Mouse (Mus musculus) left cerebral cortex, postnatal 36 days (tissue): ENCODE measurements at regions not wholly inside any gene's neighbourhood (a gene's known extent, or its start where the extent isn't known, plus 50 kb on each side); places are given as distances from the start of the nearest gene placed in this dataset.
A peak's percentile ranks its signal among the peaks of the same experiment; 100 is the strongest.
"Not testable (repeated sequence)": the region's sequence is repeated elsewhere in the genome, so short reads cannot be mapped to it uniquely, and the experiment has no call there.

Experiments used
- DNase-seq, 2 experiments: peaks; one replicate each; pipeline ENCODE4 v3.0.0; 2021 to 2022; ENCODE audit warnings: low spot score in 2 of 2, mixed read lengths in 1 of 2
- intact Hi-C: fragments of 180-260 bp; cut with DNase I; formaldehyde crosslinking; loops from one replicate; pipeline ENCODE4 v1.15.1; 2025

DNA sequence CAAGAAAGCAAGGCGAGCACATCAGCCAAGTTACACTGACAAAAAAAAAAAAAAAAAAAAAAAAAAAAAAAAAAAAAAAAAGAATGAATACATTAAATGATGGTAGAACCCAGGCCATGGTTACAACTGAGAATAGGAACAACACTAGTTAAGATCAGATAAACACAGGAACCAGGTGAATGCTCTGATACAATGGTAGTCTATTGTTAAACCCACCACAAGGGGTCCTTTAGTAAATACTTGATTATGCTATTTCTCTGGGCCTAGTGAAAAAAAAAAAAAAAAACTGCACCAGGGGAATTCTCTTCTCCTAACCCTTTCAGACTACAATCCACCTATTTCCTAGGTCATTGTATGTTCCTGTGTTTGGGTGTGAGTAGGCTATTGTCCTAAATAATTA is 2289.7 kb downstream of the Cntnap5b start:
- intact Hi-C loops = no loop called here
- no peak for DNase-seq

DNA sequence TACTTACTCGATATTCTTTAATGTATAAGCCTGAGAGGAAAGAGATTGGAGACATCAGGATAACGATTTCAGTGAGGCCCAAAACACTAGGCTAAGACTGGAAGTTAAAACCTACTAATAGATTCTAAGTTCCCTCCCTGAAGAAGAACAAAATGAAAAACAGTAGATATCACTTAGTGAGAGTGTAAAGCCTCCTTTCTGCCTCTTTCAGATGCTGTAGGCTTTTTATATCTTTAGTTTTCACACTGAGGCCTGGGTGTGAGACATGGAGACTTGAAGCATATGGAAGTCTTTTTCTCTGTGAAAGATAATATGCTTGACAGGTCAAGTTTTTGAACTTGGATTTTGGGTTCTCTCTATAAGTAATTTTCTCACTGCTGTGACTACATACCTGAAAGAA is 2333.1 kb downstream of the Cntnap5b start:
- DNase-seq = no peak
- intact Hi-C loops = no loop called here

DNA sequence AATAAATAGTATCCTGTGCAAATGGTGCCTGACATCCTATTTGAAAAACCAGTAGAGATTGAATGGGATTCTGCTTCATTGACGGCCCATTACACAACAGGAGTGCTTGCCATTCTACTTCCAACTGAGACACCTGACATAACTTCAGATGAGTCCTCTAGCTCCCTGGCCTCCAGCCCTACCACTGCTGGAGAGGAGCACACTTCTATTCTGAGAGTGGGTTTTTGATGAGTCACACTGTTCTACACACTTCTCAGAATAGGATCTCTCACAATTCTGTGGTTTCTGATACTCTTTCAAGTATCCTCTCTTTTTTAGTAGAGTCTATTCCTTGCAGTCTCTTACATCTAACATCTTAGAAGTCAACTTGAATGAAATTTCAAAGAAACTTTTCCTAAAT is 2366.5 kb downstream of the Cntnap5b start:
- peak; percentile 4 to 5 for DNase-seq

DNA sequence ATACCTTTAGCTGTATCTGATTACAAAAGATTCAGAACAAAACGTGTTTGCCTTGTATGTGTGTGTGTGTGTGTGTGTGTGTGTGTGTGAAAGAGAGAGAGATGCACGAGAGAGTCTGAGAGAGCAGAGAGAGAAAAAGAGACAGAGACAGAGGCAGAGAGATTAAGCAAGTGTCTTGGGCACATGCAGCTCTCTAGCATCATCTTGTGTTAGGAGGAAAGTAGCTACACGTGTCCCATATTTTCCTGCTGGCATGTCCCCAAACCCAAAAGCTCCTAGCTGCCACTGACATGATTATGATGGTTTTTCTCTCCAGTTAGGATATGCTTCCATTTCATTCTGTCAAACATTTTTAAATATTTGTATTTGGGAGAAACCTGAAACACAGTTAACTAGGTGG is 2373.8 kb downstream of the Cntnap5b start:
- intact Hi-C loops = no loop called here
- peak in 1 of 2 experiments; percentile 2 for DNase-seq

More for the DNA sequence above, 2366.5 kb downstream of the Cntnap5b start:
- intact Hi-C loops = no loop called here

DNA sequence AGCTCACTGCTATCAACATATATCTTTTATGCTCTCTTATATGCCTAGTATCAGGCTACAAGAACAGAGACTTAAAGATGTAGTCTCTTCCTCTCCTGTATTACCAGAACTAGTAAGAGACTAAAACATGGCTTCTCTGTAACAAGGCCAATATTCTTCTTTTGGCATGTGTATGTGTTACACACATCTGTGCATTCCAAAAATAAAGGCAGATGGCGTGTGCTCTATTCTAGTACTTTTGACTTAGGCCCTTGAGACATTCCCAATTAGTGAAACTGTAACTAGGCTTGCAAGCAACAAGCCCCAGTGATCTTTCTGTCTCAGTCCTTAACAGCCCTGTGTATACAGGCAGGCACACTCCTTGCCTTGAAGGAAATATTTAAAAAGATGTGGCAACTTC is 2394.1 kb downstream of the Cntnap5b start:
- intact Hi-C loops = no loop called here
- no peak for DNase-seq

DNA sequence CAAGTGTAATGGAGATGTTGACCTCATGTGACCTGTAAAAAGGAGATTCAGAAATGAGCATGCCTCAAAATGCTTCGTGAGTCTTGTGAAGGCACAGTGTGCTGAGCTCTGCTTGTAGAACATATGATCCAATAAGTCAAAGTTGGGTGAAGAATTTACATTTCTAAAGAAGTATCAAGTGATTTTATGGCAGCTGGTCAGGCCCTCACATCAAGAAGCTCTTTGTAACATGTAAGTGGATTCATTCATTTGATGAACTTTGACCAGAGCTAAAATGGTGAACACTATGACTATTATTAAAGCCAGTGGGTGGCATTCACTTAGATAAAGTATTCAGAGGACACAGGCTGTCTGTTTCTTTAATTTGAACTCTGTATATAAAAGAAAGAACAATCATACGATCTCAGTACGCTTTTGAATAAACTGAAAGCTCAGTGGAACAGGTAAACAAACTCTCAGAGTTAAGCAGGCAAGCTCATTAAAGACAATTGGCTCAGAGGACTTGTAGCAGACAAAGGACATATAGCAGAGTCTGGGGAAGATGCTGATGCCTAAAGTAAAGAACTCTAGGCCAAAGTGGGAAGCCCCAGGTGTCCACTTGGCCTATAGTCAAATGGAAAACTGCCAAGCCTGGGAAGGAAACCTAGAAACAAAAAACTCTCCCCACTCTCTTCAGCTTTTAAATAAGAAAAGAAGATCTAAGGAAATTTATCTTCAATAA is 2398.2 kb downstream of the Cntnap5b start:
- intact Hi-C loops = no loop called here
- DNase-seq = no peak

DNA sequence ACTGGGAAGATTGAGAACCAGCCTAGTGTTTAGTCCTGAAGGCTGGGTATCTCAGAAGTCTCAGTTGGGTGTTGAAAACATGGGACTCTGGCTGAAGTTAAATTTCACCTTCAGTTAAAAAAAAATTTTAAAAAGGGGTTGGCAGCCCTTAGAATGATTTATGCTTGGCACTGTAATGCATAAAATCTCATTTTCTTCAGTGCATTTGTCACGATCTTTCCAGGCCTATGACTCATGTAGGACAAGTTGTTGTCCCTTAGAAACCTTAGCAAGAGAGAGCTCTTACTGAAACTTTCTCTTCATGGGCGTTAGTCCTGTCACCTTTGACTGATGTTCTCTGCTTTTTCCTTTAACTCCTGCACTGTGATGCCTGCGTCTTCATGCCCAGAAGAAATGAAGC is 2413.4 kb downstream of the Cntnap5b start:
- intact Hi-C loops = no loop called here
- no peak for DNase-seq

DNA sequence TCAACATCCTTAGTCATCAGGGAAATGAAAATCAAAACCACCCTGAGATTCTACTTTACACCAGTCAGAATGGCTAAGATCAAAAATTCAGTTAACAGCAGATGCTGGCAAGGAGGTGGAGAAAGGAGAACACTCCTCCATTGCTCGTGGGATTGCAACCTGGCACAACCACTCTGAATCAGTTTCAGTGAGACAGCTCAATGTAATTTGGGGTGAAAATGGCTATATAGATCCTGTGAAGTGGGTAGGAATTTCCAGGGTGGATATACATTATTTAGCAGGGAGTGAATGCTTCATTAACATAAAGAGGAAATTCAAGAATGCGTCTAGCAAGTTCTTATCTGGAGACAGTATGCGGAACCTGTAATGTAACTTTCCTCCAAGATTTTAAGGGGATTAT is 2462.9 kb downstream of the Cntnap5b start:
- intact Hi-C loops = no loop called here
- no peak for DNase-seq

DNA sequence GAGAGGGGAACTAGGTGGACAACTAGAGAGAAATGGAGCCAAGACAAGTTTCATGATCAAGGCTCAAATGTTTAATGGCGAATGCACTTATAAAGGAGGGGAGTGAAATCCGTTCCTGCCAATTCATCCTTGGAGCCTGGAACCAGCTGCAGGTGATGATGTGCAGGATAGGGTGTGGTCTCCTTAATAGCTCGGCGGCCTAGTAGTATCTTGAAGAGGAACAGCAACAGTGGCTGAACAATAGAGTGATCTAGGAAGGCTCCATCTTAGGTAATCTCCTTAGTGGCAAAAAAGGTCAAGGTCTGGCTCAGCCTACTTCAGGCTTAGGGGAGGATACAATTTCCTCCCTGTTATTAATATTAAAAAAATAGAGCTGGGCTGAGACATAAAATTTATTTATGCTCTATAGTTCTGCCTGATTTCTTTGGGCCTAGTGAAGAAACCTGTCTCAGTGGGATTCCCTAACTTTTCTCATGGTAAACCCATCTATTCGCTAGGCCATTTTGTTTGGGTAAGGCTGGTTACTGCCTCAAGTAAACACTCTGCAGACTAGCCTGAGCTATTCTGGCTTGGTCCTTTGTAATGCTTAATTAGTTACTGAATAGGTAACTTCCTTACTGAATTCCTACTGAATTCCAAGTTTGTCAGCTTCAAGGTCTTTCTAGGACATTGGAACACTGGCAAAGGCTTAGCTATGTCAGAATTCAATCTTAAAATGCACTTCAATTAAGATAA is 2490.7 kb downstream of the Cntnap5b start:
- DNase-seq, intact Hi-C loops: not testable (repeated sequence)

DNA sequence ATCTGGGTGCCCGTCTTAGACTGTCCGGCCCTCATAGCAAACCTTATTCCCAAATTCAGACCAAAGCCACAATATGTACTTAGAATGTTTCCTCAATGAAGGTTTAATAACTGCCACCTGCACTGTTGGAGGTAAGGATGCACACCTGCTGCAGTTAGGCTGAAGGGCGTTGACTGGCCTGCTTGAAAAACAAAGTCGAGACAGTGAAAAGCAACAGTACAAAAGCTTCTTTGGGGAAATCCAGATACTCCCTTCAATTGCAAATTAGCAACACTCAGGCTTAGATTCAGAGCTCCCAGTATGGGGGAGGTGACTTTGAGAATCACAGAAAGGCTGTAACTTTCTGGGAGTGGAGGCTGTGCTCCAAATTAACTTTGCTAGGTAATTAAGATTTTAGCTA is 2491.9 kb downstream of the Cntnap5b start:
- intact Hi-C loops = not testable (repeated sequence)

DNA sequence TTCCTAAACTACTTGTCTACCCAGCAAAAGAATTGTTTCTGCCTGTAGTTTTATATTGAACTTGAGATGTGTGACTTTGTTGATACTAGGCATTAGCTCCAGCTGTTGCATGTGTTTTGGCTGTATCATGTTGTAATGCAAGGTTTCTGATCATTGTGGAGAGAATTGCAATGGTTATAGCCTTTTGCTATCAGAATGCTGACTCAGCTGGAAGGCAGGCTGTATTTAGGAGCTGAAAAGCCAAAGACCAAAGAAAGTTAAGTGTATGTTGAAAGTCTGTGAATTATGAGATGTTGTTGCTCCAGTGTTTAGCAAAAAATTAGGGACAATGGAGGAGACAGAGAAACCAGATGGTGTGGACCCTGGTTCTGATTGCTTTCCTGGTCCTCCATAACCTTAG is 2493.9 kb upstream of the Cdh20 start:
- intact Hi-C loops = no loop called here
- no peak for DNase-seq

More for the DNA sequence above, 2491.9 kb downstream of the Cntnap5b start:
- DNase-seq = not testable (repeated sequence)

DNA sequence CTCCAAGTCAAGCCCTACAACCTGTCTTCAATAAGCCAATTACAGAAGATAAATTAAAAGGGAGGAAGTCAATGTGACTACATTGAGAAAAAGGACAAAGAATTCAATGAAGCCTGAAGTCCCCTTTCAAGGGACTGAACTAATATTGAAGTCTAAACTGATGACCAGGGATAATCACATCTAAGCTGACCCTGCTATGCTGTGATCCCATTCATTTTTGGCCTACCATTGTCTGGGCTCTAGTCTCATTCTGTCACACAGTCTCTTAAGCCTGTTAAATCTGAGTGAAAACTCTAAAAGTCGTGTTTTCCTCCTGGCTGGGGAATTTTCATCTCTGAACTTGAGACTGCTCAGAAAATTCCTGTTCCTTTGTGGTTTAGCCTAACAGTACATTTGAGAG is 2480.0 kb upstream of the Cdh20 start:
- intact Hi-C loops = no loop called here
- DNase-seq = no peak

DNA sequence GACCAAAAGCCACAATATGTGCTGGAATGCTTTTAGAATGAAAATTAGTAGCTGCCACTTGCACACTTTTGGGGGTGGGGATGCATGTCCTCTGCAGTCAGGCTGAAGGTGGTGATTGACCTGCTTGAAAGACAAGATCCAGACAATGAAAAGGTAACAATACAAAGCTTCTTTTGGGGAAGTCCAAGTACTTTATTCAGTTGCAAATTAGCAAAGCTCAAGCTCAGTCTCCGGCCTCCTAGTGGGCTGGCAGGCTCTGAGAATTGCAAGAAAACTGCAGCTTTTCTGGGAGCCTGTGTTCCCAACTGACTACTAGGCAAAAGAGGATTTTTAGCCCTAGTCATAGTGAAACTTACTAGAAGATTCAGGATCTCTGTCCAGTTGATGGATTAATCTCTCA is 2464.8 kb upstream of the Cdh20 start:
- DNase-seq = no peak
- intact Hi-C loops = no loop called here

DNA sequence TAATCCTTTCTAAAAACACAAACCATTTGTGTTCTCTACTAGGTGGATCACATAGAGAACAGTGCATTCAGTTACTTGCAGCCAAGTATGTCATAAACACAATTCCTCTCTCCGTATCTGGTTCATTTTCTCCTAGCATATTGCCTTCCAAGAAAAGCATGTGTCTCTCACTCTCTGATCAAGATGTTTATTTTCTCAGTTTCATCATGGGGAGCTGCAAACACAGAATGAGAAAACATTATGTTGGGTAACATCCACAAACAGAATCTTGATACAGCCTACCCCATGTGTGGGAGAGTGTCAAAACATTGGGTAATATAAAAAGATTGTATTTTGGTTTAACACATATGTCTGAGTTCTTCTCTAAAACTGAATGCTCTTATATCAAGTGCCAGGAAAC is 2415.2 kb upstream of the Cdh20 start:
- no peak for DNase-seq
- intact Hi-C loops = no loop called here

DNA sequence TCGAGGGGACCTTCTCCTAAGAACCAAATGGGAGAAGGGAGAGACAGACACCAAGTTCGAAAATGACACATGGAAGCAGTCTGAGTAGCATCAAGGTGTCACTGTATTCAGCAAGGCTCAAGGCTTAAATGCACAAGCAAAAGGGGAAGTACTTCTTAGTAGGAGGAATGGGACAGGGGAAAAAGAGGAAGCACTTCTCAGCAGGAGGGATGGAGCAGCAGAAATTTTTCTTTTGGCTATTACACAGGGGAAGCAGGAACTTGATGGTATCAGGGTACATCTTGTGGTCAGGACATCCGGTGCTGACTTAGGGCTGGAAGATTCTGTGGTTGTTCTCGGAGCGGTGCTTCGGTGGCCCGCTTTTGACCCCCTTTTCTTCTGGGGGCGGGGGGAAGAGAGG is 2410.4 kb upstream of the Cdh20 start:
- intact Hi-C loops, DNase-seq: not testable (repeated sequence)

DNA sequence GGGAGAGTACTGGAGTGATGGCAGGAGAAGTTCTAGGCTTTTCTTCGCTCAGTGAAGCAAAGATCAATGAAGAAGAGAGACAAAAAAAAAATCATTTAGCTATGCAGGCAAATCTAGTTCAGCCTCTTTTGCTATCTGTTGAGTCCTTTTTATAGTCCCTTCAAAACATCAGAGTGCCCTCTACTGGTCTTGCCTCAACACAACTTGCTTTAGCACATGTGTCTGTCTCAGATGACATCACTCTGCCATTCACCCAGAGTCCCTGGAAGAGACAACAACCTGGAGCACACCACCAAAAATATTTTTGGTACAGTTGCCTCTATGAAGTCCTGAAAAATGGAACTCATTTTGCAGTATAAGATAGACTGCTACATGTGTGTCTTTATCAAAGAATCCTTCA is 2389.7 kb upstream of the Cdh20 start:
- intact Hi-C loops = no loop called here
- DNase-seq = no peak
